Mouse (Mus musculus) liver, adult (tissue): ENCODE results near the gene Arhgef7.
A peak's percentile ranks its signal among the peaks of the same experiment; 100 is the strongest.

ENCODE experiments used
- GATA4 ChIP-seq: IDR thresholded peaks from 2 replicates; pipeline ENCODE4 v1.6.1; 2014; ENCODE audit warnings: mild to moderate bottlenecking, low read length; ENCODE audit not compliant: insufficient replicate concordance

Arhgef7 gene

GRCm38 (mm10) chr8:11749472-11749871, 22.0 kb downstream of the Arhgef7 start:
- no peak for TF ChIP-seq GATA4

- no peak for TF ChIP-seq GATA4
These were observed 24.8 kb downstream of the Arhgef7 start for GRCm38 (mm10) chr8:11752338-11752737.

- no peak for TF ChIP-seq GATA4
These were observed 25.8 kb downstream of the Arhgef7 start for GRCm38 (mm10) chr8:11753155-11753941.

- no peak for TF ChIP-seq GATA4
These were observed 27.2 kb downstream of the Arhgef7 start for GRCm38 (mm10) chr8:11754723-11755122.

GRCm38 (mm10) chr8:11755873-11756272, 28.4 kb downstream of the Arhgef7 start:
- TF ChIP-seq GATA4: no peak

- peak; percentile 65; the same call in 1 of the 2 replicates for TF ChIP-seq GATA4
These were observed 30.3 kb downstream of the Arhgef7 start for GRCm38 (mm10) chr8:11757568-11758481.

GRCm38 (mm10) chr8:11758482-11759281, 31.2 kb downstream of the Arhgef7 start:
- TF ChIP-seq GATA4: no peak

GRCm38 (mm10) chr8:11761551-11761950, 34.0 kb downstream of the Arhgef7 start:
- no peak for TF ChIP-seq GATA4

- TF ChIP-seq GATA4: no peak
These were observed 34.5 kb downstream of the Arhgef7 start for GRCm38 (mm10) chr8:11762048-11762447.

- no peak for TF ChIP-seq GATA4
These were observed 35.3 kb downstream of the Arhgef7 start for GRCm38 (mm10) chr8:11762821-11763220.

GRCm38 (mm10) chr8:11767213-11767840, 39.8 kb downstream of the Arhgef7 start:
- no peak for TF ChIP-seq GATA4

GRCm38 (mm10) chr8:11770001-11770400, 42.5 kb downstream of the Arhgef7 start:
- TF ChIP-seq GATA4: no peak

- no peak for TF ChIP-seq GATA4
These were observed 43.1 kb downstream of the Arhgef7 start for GRCm38 (mm10) chr8:11770521-11771080.

- no peak for TF ChIP-seq GATA4
These were observed 44.1 kb downstream of the Arhgef7 start for GRCm38 (mm10) chr8:11771608-11772007.
